Mouse (Mus musculus) lung, postnatal 10 days (tissue): ENCODE results near the gene Tbx15.

Experiments
- DNase-seq: peaks from one replicate; pipeline ENCODE4 v3.0.0; 2021

The Tbx15 gene

GRCm38 (mm10) chr3:99249551-99249870, 9.3 kb downstream of the Tbx15 start:
- no peak for DNase-seq

DNA sequence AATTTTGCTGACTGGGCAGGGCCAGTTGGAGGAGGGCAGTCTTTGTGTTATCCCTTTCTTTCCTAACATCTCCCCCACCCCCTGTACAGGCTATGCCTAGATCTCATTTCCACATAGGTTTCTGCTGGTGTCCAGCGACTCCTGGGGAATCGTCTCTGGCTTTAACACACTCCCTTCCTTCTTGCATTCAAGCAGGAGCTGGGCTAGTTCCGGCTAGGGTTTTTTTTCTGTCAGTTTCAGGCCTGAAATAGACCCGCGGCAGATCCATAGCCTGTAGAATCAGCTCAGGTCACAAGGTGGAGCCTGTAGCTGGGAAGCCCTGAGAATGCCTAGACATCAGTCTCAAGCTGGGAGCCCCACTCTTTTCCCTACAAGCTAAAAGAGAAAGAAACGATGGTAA, 9.7 kb downstream of the Tbx15 start:
- DNase-seq = no peak

DNA sequence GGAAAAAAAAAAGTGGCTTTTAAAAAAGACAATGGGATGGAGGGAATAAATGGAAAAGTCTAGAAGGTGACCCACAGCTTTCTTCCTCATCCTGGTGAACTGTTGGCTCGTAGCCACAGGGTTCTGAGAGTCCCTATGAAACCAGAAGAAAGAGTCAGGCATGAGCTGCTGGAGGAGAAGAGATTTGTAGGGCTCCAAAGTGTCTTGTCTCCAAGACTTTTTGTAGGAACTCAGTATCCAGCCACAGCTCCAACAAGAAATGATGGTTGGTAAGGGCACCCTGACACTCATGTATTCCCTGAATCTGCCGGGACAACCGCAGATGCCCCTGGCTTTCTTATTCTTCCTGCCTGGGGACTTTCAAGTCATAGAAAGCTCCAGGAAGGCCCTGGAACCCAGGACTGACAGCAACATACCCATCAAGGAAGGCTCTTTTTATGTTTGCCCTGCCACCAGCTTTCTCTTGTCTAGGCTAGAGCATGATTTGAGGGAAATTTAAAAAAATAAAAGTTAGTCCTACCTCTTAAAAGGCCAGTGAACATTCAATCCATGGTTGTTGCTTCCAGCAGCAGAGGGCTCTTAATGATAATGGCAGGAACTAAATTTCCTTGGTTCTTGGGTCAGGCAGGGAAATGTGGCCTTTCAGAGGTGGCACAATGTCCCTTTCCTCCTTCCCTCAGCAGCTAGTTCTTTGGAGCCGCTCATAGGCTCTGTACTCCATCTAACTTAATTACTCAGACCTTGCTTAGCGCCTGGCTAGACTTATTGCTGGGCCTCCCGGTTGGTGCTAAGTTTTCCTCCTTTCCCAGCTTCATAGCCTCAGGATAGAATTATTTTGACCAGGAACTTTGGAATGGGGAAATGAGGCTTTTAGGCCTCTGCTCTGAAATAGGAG, 11.3 kb downstream of the Tbx15 start:
- DNase-seq = no peak

DNA sequence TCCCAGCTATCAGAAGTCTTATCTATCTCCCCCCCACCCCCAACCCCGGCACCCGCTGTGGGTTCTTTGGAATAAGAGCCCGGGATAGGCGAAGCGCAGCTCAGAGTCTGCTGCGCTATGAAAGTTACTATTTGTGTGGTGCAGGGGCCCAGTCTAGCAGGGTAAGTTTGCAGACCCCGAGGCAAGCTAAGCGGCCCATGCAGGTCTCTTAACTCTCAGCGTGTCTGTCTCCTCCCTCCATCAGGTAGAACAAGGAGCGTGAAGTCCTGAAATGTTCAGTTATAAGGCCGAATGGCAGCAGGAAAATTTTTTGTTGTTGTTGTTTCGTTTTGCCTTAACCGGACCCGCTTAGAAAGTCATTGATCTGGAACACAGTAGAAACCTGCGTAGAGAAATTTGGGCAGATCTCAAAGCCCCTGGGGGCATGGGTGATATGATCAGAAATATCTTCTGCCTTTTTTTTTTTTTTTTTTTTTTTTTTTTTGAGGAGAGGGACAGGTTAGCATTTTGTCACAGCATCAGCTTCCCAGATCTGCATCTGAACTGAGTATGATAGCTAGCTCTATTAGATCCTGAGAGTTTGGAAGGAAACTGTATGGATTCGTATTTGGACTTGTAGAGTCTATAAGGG, 12.4 kb downstream of the Tbx15 start:
- no peak for DNase-seq

DNA sequence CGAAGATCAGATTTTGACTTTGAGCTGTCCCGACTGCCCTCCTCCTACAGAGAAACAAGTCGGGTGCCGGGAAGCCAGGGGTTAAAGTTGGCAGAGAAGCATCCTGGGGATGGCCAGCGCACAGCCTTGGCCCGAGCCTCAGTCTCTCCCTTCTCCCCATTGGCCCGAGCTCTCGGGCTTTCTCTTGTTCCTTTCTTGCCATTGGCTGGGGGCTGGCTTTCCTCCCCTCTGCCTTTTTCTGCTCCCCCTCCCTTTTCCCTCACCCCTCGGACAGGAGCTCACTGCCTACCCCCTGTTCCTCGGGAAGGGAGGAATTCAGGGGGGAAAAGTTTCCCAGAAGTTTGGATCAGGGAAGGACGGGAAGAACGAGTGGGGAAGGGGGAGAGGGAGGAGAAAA, 12.9 kb downstream of the Tbx15 start:
- DNase-seq = no peak

DNA sequence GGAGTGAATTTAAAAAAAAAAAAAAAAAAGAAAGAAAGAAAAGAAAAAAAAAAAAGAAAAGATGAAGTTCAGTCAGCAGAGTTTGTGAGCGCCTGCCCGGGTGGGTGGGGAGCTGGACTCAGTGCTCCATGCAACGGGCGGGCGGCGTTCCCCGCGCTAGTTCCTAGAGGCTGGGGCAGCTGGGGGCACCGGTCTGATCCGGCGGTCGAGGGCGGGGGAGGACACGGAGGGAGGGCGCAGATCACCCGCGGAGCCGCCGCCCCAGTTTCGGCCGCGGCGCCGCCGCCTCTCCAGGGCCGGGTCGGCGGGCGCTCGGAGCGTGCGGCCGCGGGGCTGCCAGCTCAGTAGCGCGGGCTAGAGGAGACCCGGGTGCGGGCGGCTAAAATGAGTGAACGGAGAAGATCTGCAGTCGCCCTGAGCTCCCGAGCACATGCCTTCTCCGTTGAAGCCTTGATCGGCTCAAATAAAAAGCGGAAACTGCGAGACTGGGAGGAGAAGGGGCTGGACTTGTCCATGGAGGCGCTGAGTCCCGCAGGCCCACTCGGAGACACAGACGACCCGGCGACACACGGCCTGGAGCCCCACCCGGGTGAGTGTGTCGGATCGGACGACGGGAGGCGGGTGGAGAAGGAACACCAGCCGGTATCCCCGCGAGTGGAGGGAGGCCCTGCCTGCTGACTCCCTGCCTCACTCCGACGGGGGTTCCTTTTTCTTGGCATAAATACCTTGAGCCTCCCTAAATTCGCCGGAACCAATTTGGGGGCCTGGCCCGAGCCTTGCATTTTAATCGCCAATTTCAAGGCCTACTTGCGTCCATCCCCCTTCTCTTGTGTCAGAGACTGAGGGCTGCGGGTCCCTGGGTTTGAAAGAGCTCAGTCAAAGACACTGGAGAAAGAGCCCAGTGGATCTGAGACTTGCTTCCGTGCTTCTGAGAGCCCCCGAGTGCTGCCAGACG, 13.6 kb downstream of the Tbx15 start:
- peak; percentile 16 for DNase-seq

DNA sequence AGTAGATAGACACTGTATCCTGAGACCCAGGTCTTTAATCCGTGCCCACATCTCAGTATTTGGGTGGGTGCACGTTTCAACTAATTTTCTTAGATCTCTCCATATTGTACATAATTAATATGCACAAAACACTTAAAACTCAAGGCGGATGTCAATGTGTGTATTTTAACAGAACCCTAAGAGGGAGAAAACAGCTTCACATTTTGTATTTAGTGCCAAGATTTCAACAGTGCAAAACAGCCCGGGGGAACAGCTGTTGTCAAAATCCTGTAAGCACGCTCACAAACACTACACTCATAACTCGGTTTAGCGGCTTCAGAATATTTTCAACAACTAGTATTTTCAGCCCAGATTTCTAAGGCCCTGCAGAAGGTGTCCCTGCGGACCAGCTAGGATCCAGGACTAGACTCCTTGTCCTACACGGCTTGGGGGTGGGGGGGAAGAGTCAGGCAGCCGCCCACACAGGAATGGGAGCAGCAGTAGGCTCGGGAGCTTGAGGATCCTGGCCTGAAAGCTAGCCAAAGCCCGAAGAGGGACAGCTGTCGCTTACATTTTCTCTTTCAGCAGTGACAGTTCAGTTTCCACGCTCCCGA, 14.5 kb downstream of the Tbx15 start:
- DNase-seq = no peak

- DNase-seq = no peak
Measured at GRCm38 (mm10) chr3:99255411-99256365, 15.5 kb downstream of the Tbx15 start.

- no peak for DNase-seq
Measured at GRCm38 (mm10) chr3:99256366-99256750, 16.2 kb downstream of the Tbx15 start.

- no peak for DNase-seq
Measured at GRCm38 (mm10) chr3:99256766-99257165, 16.6 kb downstream of the Tbx15 start.

- DNase-seq = no peak
Measured at GRCm38 (mm10) chr3:99257586-99258577, 17.7 kb downstream of the Tbx15 start.

GRCm38 (mm10) chr3:99259741-99260270, 19.6 kb downstream of the Tbx15 start:
- DNase-seq = no peak

DNA sequence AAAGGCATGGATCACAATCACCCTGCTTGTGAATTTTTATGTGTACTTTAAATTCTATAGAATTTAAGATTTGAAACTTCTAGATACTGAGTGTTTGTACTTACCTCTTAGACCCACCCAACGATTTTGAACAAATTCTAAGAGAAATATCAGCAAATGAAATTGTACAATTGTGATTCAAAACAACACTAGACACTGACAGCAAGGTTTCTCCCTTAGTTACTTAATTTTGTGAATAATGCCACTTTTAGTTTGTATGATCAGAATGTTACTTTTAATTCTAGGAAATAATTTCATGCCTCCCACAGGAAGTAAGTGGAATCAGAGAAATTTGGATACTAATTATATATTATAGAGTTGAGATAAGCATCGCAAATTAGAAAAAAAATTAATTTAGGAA, 20.2 kb downstream of the Tbx15 start:
- no peak for DNase-seq

GRCm38 (mm10) chr3:99261371-99261791, 21.2 kb downstream of the Tbx15 start:
- DNase-seq = no peak

- no peak for DNase-seq
Measured at GRCm38 (mm10) chr3:99261986-99262385, 21.8 kb downstream of the Tbx15 start.

DNA sequence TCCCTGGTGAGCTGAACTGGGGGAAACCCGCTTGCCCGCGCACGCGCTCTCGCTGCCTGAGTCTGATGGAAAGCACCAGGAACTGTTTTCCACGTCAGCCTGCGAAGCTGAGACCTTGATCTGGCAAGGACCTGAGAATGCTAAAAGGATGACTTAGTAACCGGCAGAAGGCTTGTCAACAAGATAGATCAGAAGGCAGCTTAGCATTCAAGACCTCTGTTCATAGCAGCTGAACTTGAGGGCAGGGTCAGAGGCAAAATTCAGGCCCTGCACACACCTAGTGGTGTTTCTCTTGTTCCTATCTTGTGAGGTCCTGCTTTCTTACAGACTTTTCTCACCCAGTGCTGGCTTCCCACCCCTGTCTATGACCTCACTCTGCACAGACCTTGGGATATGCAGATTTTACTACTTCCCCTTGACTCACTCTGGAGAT, 23.3 kb downstream of the Tbx15 start:
- DNase-seq = no peak

- DNase-seq = no peak
Measured at GRCm38 (mm10) chr3:99264695-99265094, 24.5 kb downstream of the Tbx15 start.

GRCm38 (mm10) chr3:99266752-99267303, 26.6 kb downstream of the Tbx15 start:
- DNase-seq = no peak

DNA sequence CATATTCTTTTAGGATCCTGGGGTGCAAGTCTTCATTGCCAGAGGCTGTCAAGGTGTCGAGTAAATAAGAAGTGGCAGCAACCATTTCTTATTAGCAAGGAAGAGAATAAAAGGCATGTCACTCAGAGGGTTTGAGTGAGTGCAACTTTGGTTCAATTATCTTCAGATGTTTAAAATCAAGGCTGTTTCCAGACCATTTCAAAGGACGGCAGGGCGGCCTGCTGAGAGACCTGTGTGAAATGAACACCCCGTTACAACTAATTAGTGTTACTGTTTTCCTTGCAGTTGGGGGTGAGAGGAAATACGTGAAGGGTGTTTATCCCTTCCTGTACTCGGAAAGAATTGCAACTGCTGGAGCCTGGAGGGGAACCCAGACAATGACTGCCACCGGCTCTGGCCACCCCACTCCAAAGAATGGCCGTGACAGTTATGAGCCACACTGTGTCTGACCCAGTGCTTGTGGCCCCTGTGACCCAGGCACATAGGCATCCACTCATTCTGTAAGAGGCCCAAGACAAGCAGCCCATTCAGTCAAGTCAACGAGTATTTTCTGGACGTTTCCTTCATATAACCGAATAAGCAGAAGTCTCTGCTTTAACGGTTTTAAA, 37.9 kb downstream of the Tbx15 start:
- no peak for DNase-seq
